Mouse (Mus musculus): Measurements from ENCODE around the gene Stk10. TPM values are rescaled to one million over a fixed set of nuclear protein-coding genes. Genes with fewer than 3 reads are reported as not detected.

Gene Stk10
- total and polyA plus RNA-seq, 3 experiments = 31.0 to 52.1 (median 36.0) TPM

DNA sequence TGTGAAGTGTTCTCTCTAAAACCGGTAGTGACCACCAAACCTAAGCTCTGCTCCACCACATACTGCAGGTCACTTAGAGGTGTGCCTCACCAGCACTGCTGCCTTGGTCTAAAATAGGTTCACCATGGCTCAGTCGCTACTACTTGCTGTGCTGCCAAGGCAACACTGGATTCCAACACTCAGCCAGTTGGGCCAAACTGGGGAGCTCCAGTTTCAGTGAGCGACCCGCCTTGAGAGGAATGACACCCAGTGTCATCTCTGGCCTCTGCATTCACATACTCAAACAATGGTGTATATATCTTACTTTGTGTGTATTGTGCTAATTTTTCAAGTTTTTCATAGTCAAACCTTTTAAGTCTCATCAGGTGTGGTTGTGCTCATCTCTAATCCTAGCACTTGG lies 14.3 kb upstream of the Stk10 start:
- ATAC-seq (ENCODE audit: extremely low read depth, insufficient number of reproducible peaks, low FRiP score, poor library complexity, severe bottlenecking) (no peak), DNase-seq (ENCODE audit: low spot score) (no peak)
- TF ChIP-seq POLR2AphosphoS5 (IDR thresholded peaks at IDR 0.05; ENCODE audit: insufficient replicate concordance, low read depth, low read length) (no peak), GATA2 (IDR thresholded peaks at IDR 0.05; ENCODE audit: borderline replicate concordance, low read depth, low read length) (no peak), TAL1 (conservative IDR thresholded peaks at IDR 0.05; ENCODE audit: low read depth, low read length) (no peak), GATA1 (IDR thresholded peaks at IDR 0.05; ENCODE audit: borderline replicate concordance, low read length) (no peak), CTCF (IDR thresholded peaks at IDR 0.05; ENCODE audit: low read depth, low read length) (no peak)
- no peaks in the 10 kb centered on the region for H3K4me1 ChIP-seq (ENCODE audit: insufficient read depth, low read depth, low read length)
- H3K36me3 ChIP-seq (replicated peaks) = no peaks in the 10 kb centered on the region
- no peak overlapping the region for H3K4me3 ChIP-seq (ENCODE audit: low read depth, low read length)
- H3K27me3 ChIP-seq (ENCODE audit: insufficient read depth, low read length) = peaks cover 26% of the 10 kb centered on the region
- H3K9me3 ChIP-seq (replicated peaks) = no peaks in the 10 kb centered on the region

DNA sequence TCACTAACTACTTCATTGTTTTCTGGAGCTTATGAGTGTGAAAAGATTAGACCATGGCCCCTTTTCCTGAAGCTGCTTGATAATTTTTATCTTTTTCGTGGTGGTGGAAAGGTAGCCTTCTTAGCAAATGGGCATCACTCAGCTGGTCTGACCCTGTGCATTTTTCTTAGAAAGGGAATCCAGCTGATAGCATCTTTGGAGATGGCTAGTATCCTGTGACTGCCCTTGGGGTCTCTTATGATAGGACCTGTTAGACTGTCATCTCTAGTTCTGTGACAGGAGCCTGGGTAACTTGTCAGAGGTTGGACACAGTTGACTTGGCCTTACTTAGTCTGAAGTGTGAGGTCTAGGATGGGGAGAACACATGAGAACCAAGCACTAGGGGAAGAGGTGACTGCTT lies 13.8 kb upstream of the Stk10 start:
- H3K9me3 ChIP-seq (replicated peaks) = no peaks in the 10 kb centered on the region
- TF ChIP-seq TAL1 (conservative IDR thresholded peaks at IDR 0.05; ENCODE audit: low read depth, low read length) = no peak
- no peak for TF ChIP-seq CTCF (IDR thresholded peaks at IDR 0.05; ENCODE audit: low read depth, low read length)
- H3K4me3 ChIP-seq (ENCODE audit: low read depth, low read length) = no peak overlapping the region
- H3K27me3 ChIP-seq (ENCODE audit: insufficient read depth, low read length) = peaks cover 30% of the 10 kb centered on the region
- H3K4me1 ChIP-seq (ENCODE audit: insufficient read depth, low read depth, low read length) = no peaks in the 10 kb centered on the region
- H3K36me3 ChIP-seq (replicated peaks) = no peaks in the 10 kb centered on the region
- DNase-seq (ENCODE audit: low spot score) = no peak
- no peak for ATAC-seq (ENCODE audit: extremely low read depth, insufficient number of reproducible peaks, low FRiP score, poor library complexity, severe bottlenecking)

DNA sequence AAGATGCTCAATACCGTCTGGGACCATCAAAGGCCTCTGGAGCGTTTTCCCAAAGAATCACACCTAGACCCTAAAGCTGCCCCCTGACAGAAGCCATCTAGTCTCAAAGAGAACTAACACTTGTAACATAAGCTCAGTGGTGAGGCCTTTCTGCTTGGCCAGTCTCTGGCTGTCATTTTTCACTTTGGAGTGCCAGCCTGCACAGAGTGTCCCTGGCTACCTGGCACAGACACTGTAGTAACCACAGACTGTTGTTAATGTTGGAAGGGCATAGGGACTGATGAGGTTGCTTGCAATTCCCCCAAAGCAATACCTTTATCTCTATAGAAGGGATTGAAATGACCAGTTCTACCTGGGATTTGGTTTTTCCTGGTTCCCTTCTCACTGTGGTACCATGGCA lies 11.9 kb upstream of the Stk10 start:
- Histone ChIP-seq H3K27me3 (ENCODE audit: insufficient read depth, low read length) (peaks cover 37% of the 10 kb centered on the region), H3K9me3 (replicated peaks) (no peaks in the 10 kb centered on the region), H3K36me3 (replicated peaks) (no peaks in the 10 kb centered on the region), H3K4me1 (ENCODE audit: insufficient read depth, low read depth, low read length) (0 out of 2 replicates have a peak, but pooled peaks cover 2% of the 10 kb centered on the region), H3K4me3 (ENCODE audit: low read depth, low read length) (no peak overlapping the region)
- ATAC-seq (ENCODE audit: extremely low read depth, insufficient number of reproducible peaks, low FRiP score, poor library complexity, severe bottlenecking) (no peak), DNase-seq (ENCODE audit: low spot score) (no peak)
- TF ChIP-seq CTCF (IDR thresholded peaks at IDR 0.05; ENCODE audit: low read depth, low read length) = no peak
- no peak for TF ChIP-seq POLR2AphosphoS5 (IDR thresholded peaks at IDR 0.05; ENCODE audit: insufficient replicate concordance, low read depth, low read length)
- TF ChIP-seq GATA2 (IDR thresholded peaks at IDR 0.05; ENCODE audit: borderline replicate concordance, low read depth, low read length) = no peak
- TF ChIP-seq GATA1 (IDR thresholded peaks at IDR 0.05; ENCODE audit: borderline replicate concordance, low read length) = no peak
- no peak for TF ChIP-seq TAL1 (conservative IDR thresholded peaks at IDR 0.05; ENCODE audit: low read depth, low read length)

DNA sequence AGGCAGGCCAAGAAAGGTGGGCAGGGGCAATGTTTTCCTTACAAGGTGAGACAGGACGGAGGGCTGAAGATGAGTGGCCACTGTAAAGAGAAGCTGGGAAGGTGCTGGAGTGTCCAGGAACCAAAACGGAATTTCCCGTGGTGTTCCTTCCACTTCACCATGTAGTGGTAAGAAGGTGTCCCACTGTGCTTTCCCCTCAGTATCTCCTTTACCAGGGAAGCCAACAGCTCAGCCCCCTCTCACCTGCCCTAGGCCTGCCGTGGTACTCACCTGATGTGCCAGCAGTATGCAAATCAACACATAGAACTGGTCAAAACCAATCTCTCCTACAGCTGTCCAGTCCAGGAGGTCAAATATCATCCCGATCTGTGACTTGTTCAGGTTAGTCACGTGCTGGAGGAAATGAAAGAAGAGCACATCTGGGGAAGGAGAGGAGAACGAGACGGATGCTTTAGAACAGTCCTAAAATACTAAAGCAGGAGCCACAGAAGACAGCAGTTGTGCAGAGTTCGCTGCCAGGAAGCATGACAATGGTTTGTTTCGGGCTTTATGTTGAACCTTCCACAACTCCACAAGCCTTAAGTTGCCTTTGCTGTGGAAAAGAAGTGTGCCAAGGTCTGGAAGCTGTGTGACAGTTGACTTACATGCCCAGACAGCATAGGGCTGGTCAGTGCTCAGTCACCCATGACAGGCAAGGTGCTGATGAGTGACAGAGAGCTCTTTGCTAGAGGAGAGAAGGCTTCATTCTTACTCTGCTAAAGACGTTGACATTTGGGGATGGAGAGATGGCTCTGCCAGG lies 8.8 kb upstream of the Stk10 start:
- peaks cover 30% of the 10 kb centered on the region for H3K27me3 ChIP-seq (ENCODE audit: insufficient read depth, low read length)
- no peak for DNase-seq (ENCODE audit: low spot score)
- H3K4me3 ChIP-seq (ENCODE audit: low read depth, low read length) = no peak overlapping the region
- no peaks in the 10 kb centered on the region for H3K36me3 ChIP-seq (replicated peaks)
- H3K4me1 ChIP-seq (ENCODE audit: insufficient read depth, low read depth, low read length) = 0 out of 2 replicates have a peak, but pooled peaks cover 2% of the 10 kb centered on the region
- no peaks in the 10 kb centered on the region for H3K9me3 ChIP-seq (replicated peaks)
- no peak for ATAC-seq (ENCODE audit: extremely low read depth, insufficient number of reproducible peaks, low FRiP score, poor library complexity, severe bottlenecking)
- TF ChIP-seq POLR2AphosphoS5 (IDR thresholded peaks at IDR 0.05; ENCODE audit: insufficient replicate concordance, low read depth, low read length) = no peak
- no peak for TF ChIP-seq GATA1 (IDR thresholded peaks at IDR 0.05; ENCODE audit: borderline replicate concordance, low read length)
- no peak for TF ChIP-seq GATA2 (IDR thresholded peaks at IDR 0.05; ENCODE audit: borderline replicate concordance, low read depth, low read length)
- no peak for TF ChIP-seq TAL1 (conservative IDR thresholded peaks at IDR 0.05; ENCODE audit: low read depth, low read length)

DNA sequence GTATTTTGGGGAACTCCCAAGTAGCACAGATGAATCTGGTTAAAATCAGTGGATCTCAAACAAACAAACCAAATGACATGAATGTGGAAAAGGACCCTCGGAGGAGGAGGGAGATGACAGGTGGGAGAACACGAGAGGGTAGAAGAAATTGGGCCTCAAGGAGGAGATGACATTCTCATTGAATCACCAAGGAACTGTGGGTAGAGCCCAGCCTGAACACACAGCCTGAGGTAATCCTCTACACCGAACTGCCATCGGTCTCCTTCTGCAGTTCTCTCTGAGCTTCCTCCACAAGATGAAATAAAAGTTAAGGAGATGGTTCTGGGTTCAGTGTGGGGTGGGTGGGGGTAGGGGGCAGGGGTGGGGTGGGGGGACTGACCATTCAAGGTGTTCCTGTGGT lies 6.1 kb upstream of the Stk10 start:
- Histone ChIP-seq H3K4me3 (ENCODE audit: low read depth, low read length) (no peak overlapping the region), H3K9me3 (replicated peaks) (no peaks in the 10 kb centered on the region), H3K4me1 (ENCODE audit: insufficient read depth, low read depth, low read length) (peaks cover 11% of the 10 kb centered on the region; the same call in 1 of the 2 replicates), H3K36me3 (replicated peaks) (no peaks in the 10 kb centered on the region), H3K27me3 (ENCODE audit: insufficient read depth, low read length) (peaks cover 27% of the 10 kb centered on the region)
- no peak for TF ChIP-seq GATA1 (IDR thresholded peaks at IDR 0.05; ENCODE audit: borderline replicate concordance, low read length)
- no peak for TF ChIP-seq POLR2AphosphoS5 (IDR thresholded peaks at IDR 0.05; ENCODE audit: insufficient replicate concordance, low read depth, low read length)
- TF ChIP-seq CTCF (IDR thresholded peaks at IDR 0.05; ENCODE audit: low read depth, low read length) = no peak
- TF ChIP-seq TAL1 (conservative IDR thresholded peaks at IDR 0.05; ENCODE audit: low read depth, low read length) = no peak
- TF ChIP-seq GATA2 (IDR thresholded peaks at IDR 0.05; ENCODE audit: borderline replicate concordance, low read depth, low read length) = no peak
- DNase-seq (ENCODE audit: low spot score) = no peak
- ATAC-seq (ENCODE audit: extremely low read depth, insufficient number of reproducible peaks, low FRiP score, poor library complexity, severe bottlenecking) = no peak

DNA sequence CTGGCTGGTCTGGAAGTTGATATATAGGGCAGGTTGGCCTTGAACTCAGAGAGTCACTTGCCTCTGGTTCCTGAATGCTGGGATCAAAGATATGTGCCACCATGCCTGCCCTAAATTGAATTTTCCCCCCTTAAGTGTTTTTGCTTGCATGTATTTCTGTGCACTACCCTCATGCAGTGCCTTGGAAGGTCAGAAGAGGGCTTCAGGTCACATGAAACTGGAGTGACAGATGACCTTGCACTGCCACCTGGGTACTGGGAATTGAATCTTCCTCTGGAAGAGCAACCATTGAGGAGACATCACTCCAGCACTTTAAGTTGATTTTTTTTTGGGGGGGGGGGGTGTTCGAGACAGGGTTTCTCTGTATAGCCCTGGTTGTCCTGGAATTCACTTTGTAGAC lies 3.0 kb upstream of the Stk10 start:
- ATAC-seq (ENCODE audit: extremely low read depth, insufficient number of reproducible peaks, low FRiP score, poor library complexity, severe bottlenecking) = no peak
- Histone ChIP-seq H3K4me1 (ENCODE audit: insufficient read depth, low read depth, low read length) (peaks cover 36% of the 10 kb centered on the region), H3K36me3 (replicated peaks) (peaks cover 4% of the 10 kb centered on the region), H3K9me3 (replicated peaks) (no peaks in the 10 kb centered on the region), H3K4me3 (ENCODE audit: low read depth, low read length) (no peak overlapping the region), H3K27me3 (ENCODE audit: insufficient read depth, low read length) (peaks cover 34% of the 10 kb centered on the region)
- no peak; the same call in 1 of the 2 replicates for TF ChIP-seq CTCF (IDR thresholded peaks at IDR 0.05; ENCODE audit: low read depth, low read length)
- no peak for TF ChIP-seq GATA2 (IDR thresholded peaks at IDR 0.05; ENCODE audit: borderline replicate concordance, low read depth, low read length)
- no peak for TF ChIP-seq TAL1 (conservative IDR thresholded peaks at IDR 0.05; ENCODE audit: low read depth, low read length)
- no peak for TF ChIP-seq GATA1 (IDR thresholded peaks at IDR 0.05; ENCODE audit: borderline replicate concordance, low read length)
- no peak for DNase-seq (ENCODE audit: low spot score)

All from G1E (cell line).